Mouse (Mus musculus) lung, postnatal 0 days (tissue): Measurements from ENCODE around the gene Emc1.

Experiments
- CTCF ChIP-seq: IDR thresholded peaks from 2 replicates; pipeline ENCODE4 v1.5.1; 2016; ENCODE audit warnings: antibody characterized with exemption, mild to moderate bottlenecking
- EP300 ChIP-seq: IDR thresholded peaks from 2 replicates; pipeline ENCODE4 v1.6.1; 2016; ENCODE audit warnings: antibody characterized with exemption, mild to moderate bottlenecking, control low read depth

DNA sequence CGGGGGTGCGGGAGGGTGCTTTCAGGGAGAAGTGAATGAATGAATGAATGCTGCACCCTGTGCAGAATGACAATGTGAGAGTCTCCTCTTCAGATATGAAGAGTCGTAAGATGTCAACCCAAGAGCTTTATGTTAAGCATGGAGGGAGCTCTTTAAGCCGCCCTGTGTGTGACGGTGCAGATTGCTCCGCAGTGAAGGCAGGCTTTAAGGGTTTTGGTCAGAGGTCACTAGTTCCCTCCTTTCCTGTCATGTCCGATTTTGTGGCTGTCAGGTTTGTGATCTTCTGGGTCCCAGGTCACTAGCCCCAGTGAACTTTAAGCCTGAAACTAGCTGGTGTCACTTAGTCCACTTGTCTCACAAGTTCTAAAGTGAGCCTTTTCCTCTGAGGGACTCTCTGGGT lies 445 bp downstream of the Emc1 start:
- TF ChIP-seq CTCF = no peak
- TF ChIP-seq EP300 = no peak
